Mouse (Mus musculus): ENCODE results near the gene Olfr958.

Olfr958 gene

DNA sequence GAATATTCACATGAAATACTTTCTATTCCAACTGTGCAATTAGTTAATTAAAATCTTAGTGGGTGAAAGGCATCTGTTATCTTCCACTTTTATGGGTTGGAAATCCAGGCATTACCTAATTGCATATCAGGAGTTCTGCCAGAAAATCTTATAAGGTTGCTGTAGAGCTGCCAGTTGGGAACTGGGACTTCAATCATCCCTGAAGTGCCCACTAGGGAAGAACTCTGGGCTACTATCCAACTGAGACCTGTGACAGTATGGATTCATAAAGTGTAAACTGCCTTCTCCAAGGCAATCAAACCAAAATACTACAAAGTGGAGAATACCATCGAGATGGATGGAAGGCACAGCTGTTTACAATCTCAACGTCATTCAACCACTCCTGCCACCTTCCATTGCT lies at the start of gene Olfr958:
TSS of gene Olfr958 (minus strand) at position 109 of the 400 bp plus-strand sequence.
- no peak for DNase-seq

DNA sequence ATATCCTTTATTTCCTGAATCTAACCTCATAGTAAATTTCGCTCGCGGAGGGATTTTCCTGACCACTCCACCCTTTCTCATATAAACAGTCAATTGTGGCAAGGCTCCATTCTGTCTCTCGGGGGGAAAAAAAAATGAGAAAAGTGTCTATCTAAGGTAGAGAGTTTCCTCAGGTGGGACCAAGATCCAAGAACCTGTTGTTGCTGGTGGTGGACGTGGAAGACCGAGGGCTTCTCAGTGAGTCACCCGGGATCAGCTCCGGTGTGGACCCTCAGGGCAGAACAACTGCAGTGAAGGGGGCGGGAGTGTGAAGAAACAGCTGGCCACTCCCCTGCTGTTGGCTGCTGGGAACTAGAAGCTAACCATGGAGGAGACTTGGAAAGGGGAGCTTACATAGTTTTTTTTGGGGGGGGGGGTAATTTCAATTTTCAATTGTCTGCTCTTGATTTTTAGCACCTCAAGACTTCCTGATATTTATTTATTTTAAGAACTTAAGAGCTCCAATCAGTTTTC lies 49.5 kb upstream of the Olfr958 start:
- no peak for DNase-seq

DNA sequence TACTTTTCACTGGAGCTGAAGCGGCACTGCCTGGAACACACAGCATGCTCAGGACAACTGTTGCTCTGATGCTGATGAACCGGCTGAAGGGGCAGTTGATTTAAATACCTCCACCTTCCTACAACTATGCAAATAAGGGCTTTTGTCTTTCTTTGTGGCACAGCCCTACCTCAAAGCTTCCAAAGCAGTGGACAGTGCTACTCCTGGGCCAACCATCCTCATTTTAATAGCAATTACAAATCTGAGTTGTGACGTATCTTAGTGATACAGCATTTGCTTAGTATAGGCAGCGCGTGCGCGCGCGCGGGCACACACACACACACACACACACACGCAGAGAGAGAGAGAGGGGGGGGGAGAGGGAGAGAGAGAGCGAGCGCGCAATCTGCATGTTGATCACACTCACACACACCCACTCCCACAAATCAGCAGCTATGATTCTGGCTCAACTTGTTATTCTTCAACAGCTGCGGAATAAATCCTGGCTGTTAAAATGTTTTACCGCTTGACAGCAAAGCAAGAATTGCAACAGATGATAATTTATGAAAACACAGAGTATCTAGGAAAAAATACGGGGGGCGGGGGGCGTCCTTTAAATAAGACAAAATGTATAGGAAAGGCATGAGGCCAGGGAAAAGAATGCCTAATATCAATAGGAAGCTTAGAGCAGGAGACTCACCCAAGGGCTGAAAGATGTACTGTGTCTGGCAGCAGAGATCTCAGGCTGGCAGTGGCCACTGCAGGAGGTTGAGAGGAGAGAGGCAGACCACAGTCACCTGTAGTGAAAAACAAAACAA lies 48.9 kb upstream of the Olfr958 start:
- DNase-seq, result no peak

DNA sequence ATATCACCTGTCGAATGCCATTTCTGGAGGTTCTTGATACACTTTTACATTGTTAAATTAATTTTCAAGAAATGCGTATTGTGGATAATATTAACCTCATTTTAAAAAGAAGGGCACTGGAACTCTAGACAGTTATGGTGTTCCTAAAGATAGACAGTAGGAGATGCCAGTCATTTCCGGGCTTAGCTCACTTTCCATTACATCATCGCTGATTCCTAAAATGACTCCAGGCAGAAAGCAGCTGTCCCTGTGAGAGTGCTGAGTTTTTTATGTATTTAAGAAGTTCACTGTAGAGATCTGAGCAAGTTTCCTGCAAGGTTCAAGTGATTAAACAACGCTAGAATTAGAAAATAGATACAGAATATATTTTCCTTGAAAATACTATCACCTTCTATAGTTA lies 23.2 kb upstream of the Olfr958 start:
- no peak for DNase-seq

DNA sequence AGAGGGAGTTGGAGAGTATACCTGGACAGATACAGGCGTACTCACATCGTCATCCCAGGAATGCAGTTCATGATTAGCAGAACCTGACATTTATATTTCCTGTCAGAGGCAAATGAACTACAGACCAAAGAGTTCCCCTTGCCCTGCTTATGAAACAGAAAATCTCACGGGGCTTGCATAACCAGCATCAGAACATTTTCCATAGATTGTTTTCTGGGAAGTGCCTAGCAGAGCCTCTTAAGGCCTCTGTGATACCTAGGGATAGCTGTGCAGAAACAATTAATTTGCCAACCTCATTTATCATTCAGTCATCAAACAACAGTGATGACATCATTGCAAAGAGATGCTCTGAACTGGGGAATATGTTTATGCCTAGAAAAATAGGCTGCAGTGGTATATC lies 21.6 kb upstream of the Olfr958 start, which contains the start of gene Olfr959:
TSS of gene Olfr959 (minus strand) at position 101 of the 400 bp plus-strand sequence.
- DNase-seq, result no peak

DNA sequence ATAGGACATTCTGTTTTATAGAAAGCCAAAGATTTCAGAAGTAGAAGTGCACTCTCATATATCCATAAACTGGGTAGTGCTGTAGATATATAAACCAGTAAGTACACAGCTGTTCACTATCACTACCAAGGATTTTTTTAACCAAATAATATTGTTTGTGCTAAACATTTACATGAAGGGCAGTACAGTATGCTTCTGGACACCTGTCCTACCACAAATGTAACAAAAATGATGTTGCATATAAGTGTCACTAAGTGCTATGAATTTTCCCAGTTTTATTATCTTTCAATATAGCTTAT lies 4.4 kb upstream of the Olfr958 start:
- no peak for DNase-seq

DNA sequence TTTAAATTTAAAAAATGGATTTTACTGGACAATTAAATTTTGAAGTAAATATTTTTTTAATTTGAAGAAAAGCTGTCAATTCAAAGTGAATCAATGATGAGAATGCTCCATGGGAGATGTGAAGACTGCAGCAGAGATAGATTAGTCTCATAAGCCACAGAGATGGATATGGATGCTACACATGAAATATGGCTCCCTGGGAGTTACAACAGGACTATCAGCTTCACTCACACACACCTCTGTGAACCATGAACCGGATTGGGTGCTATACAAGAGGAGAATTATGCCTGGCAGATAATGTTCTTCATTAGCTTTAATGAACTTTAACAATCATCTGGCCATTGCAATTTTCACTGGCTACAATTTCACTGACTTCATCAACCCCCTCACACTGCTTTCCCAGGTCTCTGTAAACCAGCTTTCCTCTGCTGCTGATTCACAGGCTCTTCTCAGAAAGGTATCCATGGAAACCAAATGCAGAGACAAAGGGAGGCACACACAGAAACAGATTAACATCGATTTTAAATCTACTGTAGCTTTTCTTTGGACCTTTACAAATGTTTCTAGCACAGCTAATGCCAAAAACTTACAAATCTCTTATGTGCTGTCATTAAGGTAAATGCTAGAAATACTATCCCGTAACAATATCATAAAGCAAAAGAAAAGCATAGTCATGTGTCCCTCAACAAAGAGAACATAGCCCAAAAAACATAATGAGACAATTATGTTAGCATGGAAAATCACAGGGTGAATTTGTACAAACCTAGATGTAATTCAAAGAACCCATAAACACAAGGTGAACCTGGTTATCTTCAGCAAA lies 3.9 kb upstream of the Olfr958 start:
- no peak for DNase-seq

DNA sequence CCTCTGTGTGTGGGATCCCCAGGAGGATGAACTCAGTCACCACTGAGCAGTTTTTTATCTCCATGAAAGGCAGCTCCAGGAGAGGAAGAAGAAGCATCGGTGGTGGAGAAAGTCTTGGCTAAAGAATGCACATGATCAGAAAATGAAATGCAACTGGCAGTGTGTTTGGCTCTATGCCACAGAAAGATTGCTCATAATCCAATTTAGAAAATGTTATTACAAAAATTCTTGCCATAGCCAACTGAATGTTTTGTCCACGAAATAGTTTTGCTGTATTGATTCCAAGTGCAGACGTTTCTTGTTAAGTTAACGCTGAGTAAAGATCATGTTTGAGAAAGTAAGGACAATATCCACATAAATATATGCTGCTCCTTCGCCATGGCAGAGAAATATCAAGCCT lies 3.0 kb downstream of the Olfr958 start:
- DNase-seq, result no peak

DNA sequence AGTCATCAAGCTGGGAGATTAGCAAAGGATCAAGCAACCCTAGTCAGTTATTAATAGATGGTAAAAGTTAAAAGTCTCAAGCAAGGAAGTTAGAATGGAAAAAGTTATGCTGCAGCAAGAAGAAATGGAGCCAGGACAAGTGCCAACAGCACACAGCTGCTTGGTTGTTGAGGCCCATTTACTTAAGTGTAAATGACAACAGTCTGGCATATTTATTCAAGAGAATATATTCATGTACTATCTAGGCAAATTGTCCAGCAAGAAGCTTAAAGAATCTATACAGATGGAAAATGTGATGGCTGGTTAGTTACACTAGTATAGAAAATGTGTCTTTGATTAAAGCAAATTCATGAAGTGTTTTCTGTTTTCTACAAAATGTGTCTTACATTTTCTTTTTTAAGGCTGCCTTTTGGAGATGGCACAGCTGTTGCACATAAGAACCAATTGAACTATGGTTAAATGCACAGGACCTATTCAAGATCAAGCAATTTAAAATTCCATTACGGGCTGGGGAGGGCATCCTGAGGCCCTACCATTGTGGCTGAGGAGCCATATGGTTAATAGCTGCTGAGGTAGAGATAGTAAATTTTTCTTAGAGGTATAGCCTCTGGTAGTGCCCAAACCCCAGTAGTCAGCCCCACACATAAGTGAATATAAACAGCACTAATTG lies 30.1 kb downstream of the Olfr958 start:
- no peak for DNase-seq

DNA sequence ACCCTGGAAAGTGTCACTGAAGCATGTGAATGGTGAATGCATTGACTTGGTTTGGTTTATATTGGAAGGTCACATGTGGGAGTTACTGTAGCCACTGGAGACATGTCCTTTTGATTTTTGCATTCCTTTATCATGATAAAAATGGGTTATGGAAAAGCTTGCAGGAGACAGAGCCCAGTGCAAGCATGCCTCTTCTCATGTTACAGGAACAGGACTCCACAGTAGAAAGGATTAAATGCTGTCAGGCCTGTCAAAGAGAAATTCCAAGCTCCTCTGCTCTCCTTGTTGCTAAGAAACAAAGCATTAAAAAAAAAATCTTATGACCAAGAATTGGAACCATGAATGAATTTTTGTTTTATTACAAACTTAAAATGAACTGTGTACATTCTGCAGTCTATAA lies 35.3 kb downstream of the Olfr958 start:
- no peak for DNase-seq

DNA sequence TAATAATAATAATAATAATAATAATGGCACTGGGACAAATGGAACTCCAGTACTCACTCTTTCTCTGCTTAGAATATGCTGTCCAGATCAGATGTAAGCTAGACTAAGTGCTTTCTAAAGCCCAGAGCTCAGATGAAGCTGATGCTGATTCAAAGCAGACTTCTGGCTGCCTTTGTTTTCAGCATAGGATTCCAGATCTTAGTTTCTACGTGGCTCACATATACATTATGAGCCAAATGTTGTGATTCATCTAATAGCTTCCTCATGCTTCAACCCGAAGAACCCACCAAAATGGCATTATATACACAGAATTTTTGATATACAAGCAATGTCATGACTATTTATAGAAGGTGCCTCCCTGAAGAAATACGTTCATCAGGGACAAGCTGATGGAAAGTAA lies 38.3 kb downstream of the Olfr958 start, which contains the start of gene Olfr957:
TSS of gene Olfr957 (minus strand) at position 279 of the 400 bp plus-strand sequence.
- DNase-seq, result no peak

DNA sequence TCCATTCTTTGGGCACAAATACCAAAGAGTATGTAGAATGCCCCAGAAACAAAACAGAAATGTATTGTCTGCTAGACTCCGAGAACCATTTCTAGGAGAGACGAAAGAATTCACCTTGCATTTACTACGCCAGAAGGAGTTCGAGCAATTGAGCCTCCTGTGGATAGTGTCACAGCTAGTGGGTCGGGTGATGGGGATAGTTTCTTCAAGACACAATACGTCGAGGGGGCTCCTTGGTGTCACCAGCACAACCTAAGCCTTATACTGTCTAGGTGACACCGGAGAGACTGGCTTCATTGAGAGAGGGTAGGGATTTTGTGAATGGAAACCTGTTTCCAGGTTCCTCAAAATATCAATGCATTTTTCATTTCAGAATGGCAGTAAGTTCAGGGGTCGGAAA lies 44.4 kb downstream of the Olfr958 start:
- DNase-seq, result no peak

DNA sequence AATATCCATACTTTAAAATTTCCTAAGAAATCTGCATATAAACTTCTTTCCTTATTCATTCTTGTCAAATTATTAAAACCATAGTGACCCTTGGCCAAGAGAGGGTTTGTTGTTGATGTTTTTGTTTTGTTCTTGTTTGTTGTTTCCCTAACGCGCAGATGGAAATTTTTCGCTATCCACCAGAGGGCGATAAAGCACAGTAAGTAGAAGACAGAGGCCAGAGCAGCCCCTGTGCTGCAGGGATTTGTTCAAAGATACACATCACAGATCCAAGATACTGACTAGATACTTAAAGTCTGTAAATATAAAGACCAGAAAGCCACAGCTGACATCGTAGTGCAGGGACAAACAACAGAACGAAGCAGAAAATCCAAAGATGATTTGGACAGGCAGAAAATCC lies 44.9 kb downstream of the Olfr958 start:
- no peak for DNase-seq
